Mouse (Mus musculus) kidney, adult 2 months (tissue): ENCODE results near the gene 1520401A03Rik.

Source experiments
- CTCF ChIP-seq: fragments of 200-500 bp; conservative IDR thresholded peaks from 2 replicates; pipeline ENCODE4 v1.5.1; 2011; ENCODE audit warnings: low read depth, mild to moderate bottlenecking, control low read depth, low read length, moderate library complexity, mixed read lengths; ENCODE audit not compliant: insufficient read depth, insufficient read length
- POLR2A ChIP-seq: fragments of 200-500 bp; IDR thresholded peaks from one replicate; pipeline ENCODE4 v1.6.1; 2011; ENCODE audit warnings: low read depth, low read length, control low read depth

DNA sequence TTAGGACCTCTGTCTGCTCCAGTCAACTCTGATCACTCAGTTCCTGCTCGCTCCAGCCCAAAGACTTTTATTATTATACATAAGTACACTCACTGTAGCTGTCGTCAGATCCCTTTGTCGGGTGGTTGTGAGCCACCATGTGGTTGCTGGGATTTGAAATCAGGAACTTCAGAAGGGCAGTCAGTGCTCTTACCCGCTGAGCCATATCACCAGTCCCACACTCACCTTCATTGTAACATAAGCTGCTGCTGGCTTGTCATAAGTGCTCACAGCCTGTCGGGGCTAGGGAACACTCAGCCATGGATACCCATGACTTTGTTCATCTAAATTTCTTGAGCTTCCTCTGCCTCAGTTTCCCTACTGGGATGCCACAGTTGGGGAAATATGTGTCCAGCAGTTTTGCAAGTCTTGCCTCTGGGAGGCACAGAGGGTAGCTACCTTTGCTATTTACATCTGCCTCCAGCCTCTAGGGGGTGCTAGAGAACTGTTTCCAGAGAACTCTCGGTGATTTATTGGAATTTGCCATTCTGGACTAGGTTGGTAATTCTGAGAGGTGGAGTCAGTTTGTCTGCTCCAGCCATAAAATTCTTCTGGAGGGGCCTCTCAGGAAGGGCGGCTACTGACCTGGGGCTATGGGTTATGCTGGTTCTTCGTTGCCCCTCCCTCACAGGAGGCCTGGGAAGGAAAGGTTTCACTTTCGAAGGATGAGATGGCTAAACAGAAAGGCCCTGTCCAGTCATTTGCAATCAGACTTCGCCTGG lies 26.2 kb upstream of the 1520401A03Rik start:
- TF ChIP-seq CTCF (peak; percentile 71), POLR2A (no peak)
